Mouse (Mus musculus): ENCODE measurements around the gene Nudt16l1. TPM values are rescaled to one million over a fixed set of nuclear protein-coding genes. Genes with fewer than 3 reads are reported as not detected.

The Nudt16l1 gene
- polyA plus RNA-seq, 1 experiment from 2014 or later, result 125 TPM

DNA sequence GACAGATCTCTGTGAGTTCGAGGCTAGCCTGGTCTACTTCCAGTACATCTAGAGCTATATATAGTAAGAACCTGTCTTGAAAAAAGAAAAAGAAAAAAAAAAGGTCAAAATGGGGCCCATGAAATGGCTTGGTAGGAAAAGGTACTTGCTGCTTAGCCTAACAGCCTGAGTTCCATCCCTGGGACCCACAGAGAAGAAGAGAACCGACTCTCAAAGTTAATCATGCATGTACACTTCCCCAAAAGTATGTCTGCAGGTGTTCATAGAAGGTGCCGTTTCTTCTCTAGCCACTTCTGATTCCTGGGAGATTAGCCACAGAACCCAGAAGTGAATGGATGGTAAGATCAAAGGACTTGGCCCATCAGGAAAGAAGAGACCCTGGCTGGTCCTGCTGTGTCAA, 29.9 kb downstream of the Nudt16l1 start:
- Histone ChIP-seq H3K4me2 (no peak overlapping the region), H3K9me3 (no peaks in the 10 kb centered on the region), H3K27me3 (no peaks in the 10 kb centered on the region), H3K36me3 (replicated peaks) (peaks cover 3% of the 10 kb centered on the region; the same call in 1 of the 2 replicates), H3K27ac (no peak overlapping the region), H3K4me3 (replicated peaks) (no peak overlapping the region), H3K9ac (no peak overlapping the region), H3K4me1 (peaks cover 8% of the 10 kb centered on the region)
- 78% methylated on average over 3 of the region's 3 CpGs for WGBS
- ATAC-seq (ENCODE audit: low FRiP score), result no peak

DNA sequence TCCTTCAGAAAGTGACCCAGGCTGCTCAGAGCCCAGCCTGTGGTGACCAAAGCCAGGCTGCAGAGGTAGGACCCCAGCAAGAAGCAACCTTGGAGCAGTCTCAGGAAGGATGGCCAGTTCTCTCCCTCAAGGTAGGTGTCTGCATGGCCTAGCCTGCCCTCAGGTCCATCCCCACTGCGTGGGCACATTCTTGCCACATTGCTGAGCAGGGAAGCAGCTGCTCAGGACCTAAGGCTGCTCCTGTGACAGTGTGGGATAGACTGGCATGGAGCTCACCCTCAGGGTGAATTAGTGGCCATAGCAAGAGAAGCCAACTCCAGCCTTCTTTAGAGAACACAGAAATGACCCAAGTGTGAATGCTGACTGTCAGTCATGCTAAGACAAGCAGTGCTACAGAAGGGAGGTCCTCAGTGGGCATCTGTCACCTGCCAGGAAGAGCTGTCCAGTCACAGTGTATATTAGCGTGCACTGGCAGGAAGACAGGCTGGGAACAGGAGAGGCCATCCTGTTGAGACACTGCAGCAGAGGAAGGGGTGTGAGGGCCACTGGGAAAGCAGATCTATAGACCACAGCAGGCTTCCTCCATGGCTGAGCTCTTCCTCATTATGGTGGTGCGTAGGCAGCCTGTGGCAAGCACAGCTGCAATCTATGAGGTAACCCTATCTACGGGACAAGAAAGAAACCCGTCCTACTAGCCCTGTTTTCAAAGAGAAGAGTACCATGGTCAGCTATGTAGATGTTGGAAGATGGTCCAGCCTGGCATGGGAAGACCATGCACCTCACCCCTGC, 30.7 kb downstream of the Nudt16l1 start:
- peaks cover 3% of the 10 kb centered on the region; the same call in 1 of the 2 replicates for H3K36me3 ChIP-seq (replicated peaks)
- no peak overlapping the region for H3K4me2 ChIP-seq
- H3K4me1 ChIP-seq, result peaks cover 7% of the 10 kb centered on the region
- H3K4me3 ChIP-seq (replicated peaks), result no peak overlapping the region
- H3K27ac ChIP-seq, result no peak overlapping the region
- no peak for ATAC-seq (ENCODE audit: low FRiP score)
- WGBS, result 88% methylated on average over 5 of the region's 5 CpGs
- H3K27me3 ChIP-seq, result no peaks in the 10 kb centered on the region
- H3K9me3 ChIP-seq, result no peaks in the 10 kb centered on the region
- no peak overlapping the region for H3K9ac ChIP-seq

DNA sequence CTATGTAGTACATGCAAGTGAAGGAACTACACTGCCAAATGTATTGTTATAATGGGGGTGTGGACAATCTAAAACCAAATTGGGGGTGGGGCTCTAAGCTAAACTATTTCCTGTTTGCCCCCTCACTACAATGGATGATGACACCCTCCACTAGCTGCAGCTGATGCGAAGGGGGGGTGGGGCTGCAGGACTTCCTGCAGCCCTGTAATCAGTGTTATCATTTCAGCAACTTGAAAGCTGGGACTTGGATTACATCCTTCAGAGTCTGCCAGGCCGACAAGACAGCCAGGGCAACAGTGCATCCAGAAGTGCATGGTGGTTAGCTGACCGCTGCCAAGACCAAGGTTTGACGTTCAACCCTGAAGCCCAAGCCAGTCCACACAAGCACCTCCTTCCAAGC, 33.1 kb downstream of the Nudt16l1 start:
- 85% methylated on average over 4 of the region's 4 CpGs for WGBS

DNA sequence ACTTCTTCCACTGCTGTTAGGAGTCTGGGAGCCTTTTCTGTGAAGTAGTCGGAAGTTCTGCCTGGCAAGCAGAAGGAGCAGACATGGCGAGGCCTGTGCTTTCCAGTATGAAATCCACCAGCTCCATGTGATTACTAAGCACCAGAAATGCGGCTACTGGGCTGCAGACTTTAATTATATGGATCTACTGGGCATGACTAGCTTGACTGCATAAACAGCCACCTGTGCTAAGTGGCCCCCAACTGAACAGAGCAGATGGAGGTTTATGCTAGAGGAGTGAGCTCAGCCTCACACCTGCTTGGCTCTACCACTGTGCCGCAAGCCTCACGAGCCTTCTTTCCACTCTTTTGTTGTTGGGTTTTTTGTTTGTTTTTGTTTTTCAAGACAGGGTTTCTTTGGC, 36.0 kb downstream of the Nudt16l1 start:
- no peak for ATAC-seq (ENCODE audit: low FRiP score)
- Histone ChIP-seq H3K4me1 (no peaks in the 10 kb centered on the region), H3K9me3 (no peaks in the 10 kb centered on the region), H3K27me3 (no peaks in the 10 kb centered on the region), H3K4me3 (replicated peaks) (no peak overlapping the region), H3K4me2 (no peak overlapping the region), H3K9ac (no peak overlapping the region), H3K27ac (no peak overlapping the region), H3K36me3 (replicated peaks) (0 out of 2 replicates have a peak, but pooled peaks cover 3% of the 10 kb centered on the region)
- 77% methylated on average over 5 of the region's 5 CpGs for WGBS

More for the DNA sequence above, 33.1 kb downstream of the Nudt16l1 start:
- H3K9me3 ChIP-seq, result no peaks in the 10 kb centered on the region
- H3K4me3 ChIP-seq (replicated peaks), result no peak overlapping the region
- H3K27me3 ChIP-seq, result no peaks in the 10 kb centered on the region
- no peak overlapping the region for H3K4me2 ChIP-seq
- no peak for ATAC-seq (ENCODE audit: low FRiP score)
- peaks cover 3% of the 10 kb centered on the region; the same call in 1 of the 2 replicates for H3K36me3 ChIP-seq (replicated peaks)
- H3K4me1 ChIP-seq, result no peaks in the 10 kb centered on the region
- no peak overlapping the region for H3K27ac ChIP-seq
- no peak overlapping the region for H3K9ac ChIP-seq

DNA sequence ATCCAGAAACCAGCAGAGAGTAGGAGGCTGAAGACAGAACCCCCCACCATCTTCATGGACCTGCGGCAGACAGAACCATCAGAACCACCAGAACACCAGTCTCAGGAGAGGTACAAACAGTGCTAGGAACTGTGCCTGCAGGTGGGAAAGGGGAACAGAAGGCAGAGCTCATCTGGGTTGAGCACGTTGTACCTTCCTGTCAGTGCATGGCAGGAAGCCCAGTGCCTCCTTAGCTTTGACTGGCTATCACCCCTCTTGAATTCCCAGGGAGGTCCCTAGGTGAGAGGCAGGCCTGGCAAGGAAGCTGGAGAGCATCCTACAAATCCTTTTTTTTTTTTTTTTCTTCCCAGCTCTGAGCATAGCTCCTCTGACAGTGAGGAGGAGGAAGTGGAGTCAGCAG, 37.6 kb downstream of the Nudt16l1 start:
- H3K27me3 ChIP-seq, result no peaks in the 10 kb centered on the region
- H3K4me2 ChIP-seq, result no peak overlapping the region
- H3K9ac ChIP-seq, result no peak overlapping the region
- H3K4me3 ChIP-seq (replicated peaks), result no peak overlapping the region
- H3K4me1 ChIP-seq, result no peaks in the 10 kb centered on the region
- 79% methylated on average over 2 of the region's 2 CpGs for WGBS
- H3K9me3 ChIP-seq, result no peaks in the 10 kb centered on the region
- H3K27ac ChIP-seq, result no peak overlapping the region
- ATAC-seq (ENCODE audit: low FRiP score), result no peak
- no peaks in the 10 kb centered on the region for H3K36me3 ChIP-seq (replicated peaks)

DNA sequence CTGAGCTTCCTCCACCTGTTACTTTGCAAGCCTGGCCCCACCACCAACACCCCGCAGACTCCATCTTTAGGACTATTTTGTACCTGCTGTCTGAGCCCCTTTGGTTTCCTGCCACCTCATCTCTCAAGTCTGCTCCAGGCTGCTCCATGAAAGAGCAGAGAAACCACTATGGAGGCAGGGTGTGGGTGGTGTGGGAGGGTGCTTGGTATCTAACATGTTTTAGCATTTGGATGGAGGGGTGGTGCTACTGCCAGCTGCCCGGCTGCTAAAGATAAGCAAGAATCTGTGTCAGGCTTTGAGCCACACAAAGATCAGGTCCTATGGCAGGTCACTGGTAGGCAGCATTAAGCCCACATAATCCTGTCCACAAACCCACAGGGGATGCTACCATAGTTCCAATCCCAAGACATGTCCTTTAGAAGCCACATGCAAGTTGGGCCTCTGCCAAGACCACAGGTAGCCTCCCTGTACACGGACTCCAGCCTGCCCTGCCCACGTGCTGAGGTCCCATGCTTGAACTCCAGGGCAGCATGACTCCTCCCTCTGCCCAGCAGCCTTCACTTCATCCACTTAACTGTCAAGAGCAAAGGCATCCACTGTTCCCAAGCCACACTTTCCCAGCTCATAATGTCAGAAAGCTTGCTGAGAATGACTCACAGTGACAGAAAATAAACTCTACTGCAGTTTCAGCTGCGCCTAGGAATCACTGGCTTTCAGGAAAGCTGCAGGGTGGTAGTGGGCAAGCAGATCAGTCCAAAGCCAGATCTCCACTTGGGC, 39.9 kb downstream of the Nudt16l1 start:
- no peaks in the 10 kb centered on the region for H3K4me1 ChIP-seq
- no peaks in the 10 kb centered on the region for H3K27me3 ChIP-seq
- H3K9me3 ChIP-seq, result no peaks in the 10 kb centered on the region
- no peak overlapping the region for H3K4me2 ChIP-seq
- H3K9ac ChIP-seq, result no peak overlapping the region
- H3K27ac ChIP-seq, result no peak overlapping the region
- no peak overlapping the region for H3K4me3 ChIP-seq (replicated peaks)
- ATAC-seq (ENCODE audit: low FRiP score), result no peak
- WGBS, result 80% methylated on average over 5 of the region's 5 CpGs
- H3K36me3 ChIP-seq (replicated peaks), result no peaks in the 10 kb centered on the region

DNA sequence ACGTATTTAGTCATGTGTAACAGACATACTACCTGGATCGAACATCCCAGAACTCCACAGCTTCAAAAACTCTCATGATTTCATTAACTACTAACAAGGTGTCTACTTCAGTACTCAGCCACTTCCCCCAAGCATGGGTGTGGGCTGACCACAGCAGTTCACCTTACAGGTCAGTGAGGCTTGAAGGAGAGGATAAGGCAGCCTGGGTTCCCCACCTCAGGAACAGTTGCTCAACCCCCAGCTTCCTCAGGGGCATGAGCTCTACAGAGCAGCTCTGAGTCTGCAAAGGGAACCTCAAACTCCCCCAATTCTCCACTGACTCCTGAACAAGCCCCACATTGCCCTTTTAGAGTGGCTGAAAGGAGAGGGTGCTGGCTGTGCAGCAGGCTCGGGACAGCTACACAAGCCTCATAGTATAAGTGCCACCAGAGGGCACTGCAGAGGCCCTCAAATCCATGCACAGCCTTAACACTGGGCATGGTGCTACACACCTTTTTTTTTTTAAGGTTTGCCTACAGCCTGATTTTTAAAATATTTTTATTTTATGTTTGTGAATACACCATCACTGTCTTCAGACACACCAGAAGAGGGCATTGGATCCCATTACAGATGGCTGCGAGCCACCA, 41.3 kb downstream of the Nudt16l1 start:
- Histone ChIP-seq H3K4me2 (no peak overlapping the region), H3K9me3 (no peaks in the 10 kb centered on the region), H3K36me3 (replicated peaks) (no peaks in the 10 kb centered on the region), H3K9ac (no peak overlapping the region), H3K4me3 (replicated peaks) (no peak overlapping the region), H3K4me1 (no peaks in the 10 kb centered on the region), H3K27me3 (no peaks in the 10 kb centered on the region), H3K27ac (no peak overlapping the region)
- no peak for ATAC-seq (ENCODE audit: low FRiP score)
- 74% methylated on average over 4 of the region's 4 CpGs for WGBS

DNA sequence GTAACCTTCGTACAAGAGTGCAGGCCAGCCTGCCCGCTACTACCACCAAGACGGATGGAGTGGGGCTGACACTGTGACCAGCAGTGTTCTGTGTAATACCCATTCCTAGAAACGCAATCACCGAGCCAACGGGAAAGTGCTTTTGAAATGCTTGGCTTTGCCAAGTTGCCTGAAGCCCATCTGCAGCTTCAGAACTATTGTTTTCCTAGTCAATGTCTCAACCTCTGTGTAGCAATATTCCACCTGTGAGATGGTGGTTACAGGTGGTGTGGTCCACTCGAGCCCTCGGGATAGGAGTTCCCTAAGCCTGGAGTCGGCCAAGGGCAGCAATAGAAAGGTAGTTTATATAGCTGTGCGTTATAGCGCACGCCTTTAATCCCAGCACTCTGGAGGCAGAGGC, 46.2 kb downstream of the Nudt16l1 start:
- Histone ChIP-seq H3K4me1 (no peaks in the 10 kb centered on the region), H3K36me3 (replicated peaks) (no peaks in the 10 kb centered on the region), H3K4me2 (no peak overlapping the region), H3K9me3 (no peaks in the 10 kb centered on the region), H3K4me3 (replicated peaks) (no peak overlapping the region), H3K27ac (no peak overlapping the region), H3K9ac (no peak overlapping the region), H3K27me3 (no peaks in the 10 kb centered on the region)
- WGBS, result 92% methylated on average over 12 of the region's 12 CpGs
- no peak for ATAC-seq (ENCODE audit: low FRiP score)

Other genes starting within 250 kb of the Nudt16l1 start
- gene Nmral1, start 219.4 kb upstream of the Nudt16l1 start, polyA plus RNA-seq (2016; fragmentation: Nextera tagmentation; extraction: Ambion mirVana), result 167 and 170 TPM in 2 replicates
- gene Hmox2, start 212.4 kb upstream of the Nudt16l1 start, polyA plus RNA-seq (2016; fragmentation: Nextera tagmentation; extraction: Ambion mirVana), result 70.7 and 73.5 TPM in 2 replicates
- gene Cdip1, start 148.5 kb upstream of the Nudt16l1 start, polyA plus RNA-seq (2016; fragmentation: Nextera tagmentation; extraction: Ambion mirVana), result 96.5 and 97.1 TPM in 2 replicates
- 0.44 and 0.54 TPM in 2 replicates for gene 4930562C15Rik, start 103.3 kb upstream of the Nudt16l1 start, polyA plus RNA-seq (2016; fragmentation: Nextera tagmentation; extraction: Ambion mirVana)
- 23.8 and 27.2 TPM in 2 replicates for gene Ubald1, start 58.4 kb upstream of the Nudt16l1 start, polyA plus RNA-seq (2016; fragmentation: Nextera tagmentation; extraction: Ambion mirVana)
- 80.2 and 85.1 TPM in 2 replicates for gene Mgrn1, start 52.5 kb upstream of the Nudt16l1 start, polyA plus RNA-seq (2016; fragmentation: Nextera tagmentation; extraction: Ambion mirVana)
- gene Anks3, start 25.4 kb downstream of the Nudt16l1 start, polyA plus RNA-seq (2016; fragmentation: Nextera tagmentation; extraction: Ambion mirVana), result 53.3 and 58.4 TPM in 2 replicates
- not detected in 2 replicates for gene Sept12, start 59.1 kb downstream of the Nudt16l1 start, polyA plus RNA-seq (2016; fragmentation: Nextera tagmentation; extraction: Ambion mirVana)
- gene Smim22, start 68.5 kb downstream of the Nudt16l1 start, polyA plus RNA-seq (2016; fragmentation: Nextera tagmentation; extraction: Ambion mirVana), result 1.8 and 2.4 TPM in 2 replicates
- gene Rogdi, start 74.8 kb downstream of the Nudt16l1 start, polyA plus RNA-seq (2016; fragmentation: Nextera tagmentation; extraction: Ambion mirVana), result 80.2 and 83.5 TPM in 2 replicates
- 216 and 238 TPM in 2 replicates for gene Glyr1, start 111.1 kb downstream of the Nudt16l1 start, polyA plus RNA-seq (2016; fragmentation: Nextera tagmentation; extraction: Ambion mirVana)
- 23.8 and 24.8 TPM in 2 replicates for gene Ubn1, start 111.3 kb downstream of the Nudt16l1 start, polyA plus RNA-seq (2016; fragmentation: Nextera tagmentation; extraction: Ambion mirVana)
- gene Ppl, start 193.7 kb downstream of the Nudt16l1 start, polyA plus RNA-seq (2016; fragmentation: Nextera tagmentation; extraction: Ambion mirVana), result 0.47 and 1.1 TPM in 2 replicates
- 0.28 and 0.33 TPM in 2 replicates for gene Sec14l5, start 208.3 kb downstream of the Nudt16l1 start, polyA plus RNA-seq (2016; fragmentation: Nextera tagmentation; extraction: Ambion mirVana)